Mouse (Mus musculus): ENCODE measurements around the gene Trub2. TPM values are rescaled to one million over a fixed set of nuclear protein-coding genes. Genes with fewer than 3 reads are reported as not detected.

The Trub2 gene
- polyA plus RNA-seq, 1 experiment from 2014 or later: 20.4 TPM

Other genes with a start within 250 kb of the Trub2 start
- gene Rapgef1, start 168.8 kb downstream of the Trub2 start, polyA plus RNA-seq (2014; fragmentation: Nextera tagmentation; extraction: Ambion mirVana): 19.0 and 22.4 TPM in 2 replicates
- gene Gm13420, start 36.8 kb downstream of the Trub2 start, polyA plus RNA-seq (2014; fragmentation: Nextera tagmentation; extraction: Ambion mirVana): not detected in 2 replicates
- 1.0 TPM in 1 of 2 replicates, not detected in the other for gene Gm13547, start 29.2 kb downstream of the Trub2 start, polyA plus RNA-seq (2014; fragmentation: Nextera tagmentation; extraction: Ambion mirVana)
- 26.3 and 29.4 TPM in 2 replicates for gene Coq4, start 1.0 kb downstream of the Trub2 start, polyA plus RNA-seq (2014; fragmentation: Nextera tagmentation; extraction: Ambion mirVana)
- 15.0 and 15.7 TPM in 2 replicates for gene Slc27a4, start 14.1 kb upstream of the Trub2 start, polyA plus RNA-seq (2014; fragmentation: Nextera tagmentation; extraction: Ambion mirVana)
- gene Urm1, start 31.6 kb upstream of the Trub2 start, polyA plus RNA-seq (2014; fragmentation: Nextera tagmentation; extraction: Ambion mirVana): 20.3 and 21.6 TPM in 2 replicates
- gene Cercam, start 80.7 kb upstream of the Trub2 start, polyA plus RNA-seq (2014; fragmentation: Nextera tagmentation; extraction: Ambion mirVana): 29.2 and 32.8 TPM in 2 replicates
- gene Odf2, start 100.7 kb upstream of the Trub2 start, polyA plus RNA-seq (2014; fragmentation: Nextera tagmentation; extraction: Ambion mirVana): 35.6 and 42.4 TPM in 2 replicates
- 44.1 and 54.0 TPM in 2 replicates for gene Gle1, start 146.9 kb upstream of the Trub2 start, polyA plus RNA-seq (2014; fragmentation: Nextera tagmentation; extraction: Ambion mirVana)
- gene Sptan1, start 177.1 kb upstream of the Trub2 start, polyA plus RNA-seq (2014; fragmentation: Nextera tagmentation; extraction: Ambion mirVana): 149 and 159 TPM in 2 replicates

Data from embryonic facial prominence, embryonic 14.5 days (tissue).